In the genomic region with DNA sequence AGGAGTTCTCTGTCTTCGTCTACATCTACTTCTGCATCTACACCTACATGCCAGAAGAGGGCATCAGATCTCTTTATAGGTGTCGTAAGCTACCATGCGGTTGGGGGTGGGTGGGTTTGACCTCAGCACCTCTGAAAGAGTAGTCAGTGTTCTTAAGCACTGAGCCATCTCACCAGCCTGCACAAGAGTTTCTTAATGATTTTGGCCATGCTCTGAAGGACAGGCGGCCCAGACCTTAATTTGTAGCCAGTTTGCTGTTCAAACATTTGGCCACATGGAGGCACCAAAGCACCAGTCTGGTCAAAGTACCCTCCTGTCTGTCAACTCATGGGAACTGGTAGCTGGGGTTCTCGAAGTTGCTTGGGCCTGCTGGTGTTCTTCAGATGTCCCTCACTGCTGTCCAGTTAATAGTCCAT, we compare ENCODE assay signal across 8 mouse cellular contexts. TPM values are rescaled to one million over a fixed set of nuclear protein-coding genes. Genes with fewer than 3 reads are reported as not detected.
DNase-seq lines count a peak whose midpoint lies in the region; ATAC-seq and TF ChIP-seq lines count a peak whose summit lies in the region.

No protein-coding gene starts in this region.

- no peaks in the 10 kb centered on the region for H3K36me3 ChIP-seq in hindbrain, embryonic 12.5 days
- no peaks in the 10 kb centered on the region for H3K36me3 ChIP-seq in lung, postnatal 0 days (ENCODE audit: insufficient read depth, low read length)

- peak; percentile 81 for DNase-seq in Muller cell, postnatal 12 days (ENCODE audit: inconsistent ontology term)
- DNase-seq in cerebellum, postnatal 10 days = peak; percentile 82 to 87
- DNase-seq in frontal cortex, postnatal 14 days (ENCODE audit: low spot score in 2 of 2) = peak; percentile 35 to 69
- DNase-seq in layer of hippocampus, postnatal 10 days (ENCODE audit: low spot score in 2 of 2) = peak; percentile 83 to 85
- peak; percentile 85 for DNase-seq in lung, postnatal 0 days (ENCODE audit: low spot score)
- peak; percentile 56 for DNase-seq in ovary, postnatal 10 days (ENCODE audit: low spot score)
- peak; percentile 13 to 33 for DNase-seq in thymus, postnatal 10 days (ENCODE audit: low spot score in 2 of 2)

- no peak overlapping the region for H3K27ac ChIP-seq in hindbrain, embryonic 12.5 days
- no peak overlapping the region for H3K27ac ChIP-seq in lung, postnatal 0 days (ENCODE audit: low read length)

- no peaks in the 10 kb centered on the region for H3K27me3 ChIP-seq in hindbrain, embryonic 12.5 days
- H3K27me3 ChIP-seq in lung, postnatal 0 days (replicated peaks; ENCODE audit: insufficient read depth, low read length) = no peaks in the 10 kb centered on the region

- H3K9me3 ChIP-seq in hindbrain, embryonic 12.5 days (replicated peaks) = no peaks in the 10 kb centered on the region
- H3K9me3 ChIP-seq in lung, postnatal 0 days (ENCODE audit: low read length) = no peaks in the 10 kb centered on the region

- no peak overlapping the region for H3K4me3 ChIP-seq in hindbrain, embryonic 12.5 days
- H3K4me3 ChIP-seq in lung, postnatal 0 days (ENCODE audit: low read depth, low read length) = no peak overlapping the region

- peak; percentile 83 for ATAC-seq in hindbrain, embryonic 12.5 days (ENCODE audit: low FRiP score)
- peak; percentile 66 for ATAC-seq in lung, postnatal 0 days

- no peak overlapping the region for H3K9ac ChIP-seq in hindbrain, embryonic 12.5 days
- H3K9ac ChIP-seq in lung, postnatal 0 days (replicated peaks; ENCODE audit: low read depth) = no peak overlapping the region

- H3K4me2 ChIP-seq in hindbrain, embryonic 12.5 days (replicated peaks) = peak overlapping the region; percentile 38
- no peak overlapping the region for H3K4me2 ChIP-seq in lung, postnatal 0 days (replicated peaks; ENCODE audit: low read depth, low read length)

- peak; percentile 96 for TF ChIP-seq CTCF in lung, postnatal 0 days (IDR thresholded peaks at IDR 0.05)

- no peaks in the 10 kb centered on the region for H3K4me1 ChIP-seq in hindbrain, embryonic 12.5 days
- H3K4me1 ChIP-seq in lung, postnatal 0 days (ENCODE audit: insufficient read depth, low read depth, low read length) = no peaks in the 10 kb centered on the region

- 12% methylated on average over 5 of the region's 5 CpGs for WGBS in hindbrain, embryonic 12.5 days
- 10% methylated on average over 5 of the region's 5 CpGs for WGBS in lung, postnatal 0 days

- peak; percentile 28; the same call in 1 of the 2 replicates for TF ChIP-seq EP300 in lung, postnatal 0 days (IDR thresholded peaks at IDR 0.05)

RNA-seq across cellular contexts. Expression of a gene that starts 31.5 kb away (rescaled TPM):
- 11.4 and 12.9 TPM in 2 replicates for polyA plus RNA-seq in hindbrain, embryonic 12.5 days (2016; fragmentation: Nextera tagmentation; extraction: Ambion mirVana)
- 10 to 100 TPM; 24.3 to 27.1 TPM for total RNA-seq in layer of hippocampus, postnatal 10 days (2021)
- polyA plus RNA-seq in lung, postnatal 0 days (2015; fragmentation: Nextera tagmentation; extraction: Ambion mirVana) = 6.4 and 7.1 TPM in 2 replicates

RNA-seq across cellular contexts. Expression of a gene that starts 54.4 kb away (rescaled TPM):
- polyA plus RNA-seq in hindbrain, embryonic 12.5 days (2016; fragmentation: Nextera tagmentation; extraction: Ambion mirVana) = 28.6 and 29.4 TPM in 2 replicates
- 10 to 100 TPM; 26.1 to 27.9 TPM for total RNA-seq in layer of hippocampus, postnatal 10 days (2021)
- polyA plus RNA-seq in lung, postnatal 0 days (2015; fragmentation: Nextera tagmentation; extraction: Ambion mirVana) = 5.9 and 6.3 TPM in 2 replicates

Comparison
In these comparisons a context has a peak if more than half of its experiments do, and no peak if none do; other contexts are left out.
1. DNase-seq: peak in every context shown above with its lines; median percentile 85 in lung, postnatal 0 days; 84 in cerebellum, postnatal 10 days; 84 in layer of hippocampus, postnatal 10 days; 81 in Muller cell, postnatal 12 days; 56 in ovary, postnatal 10 days; 52 in frontal cortex, postnatal 14 days; 23 in thymus, postnatal 10 days.